Mouse (Mus musculus) lung, embryonic 15.5 days (tissue): ENCODE measurements around the gene Cir1. TPM values are rescaled to one million over a fixed set of nuclear protein-coding genes. Genes with fewer than 3 reads are reported as not detected.

Source experiments
- ATAC-seq: fragments of 200-750 bp; cut with Nextera tagmentation; 2 replicates; pipeline ENCODE4 v1.8.0; 2017; ENCODE audit warnings: moderate number of reproducible peaks, borderline replicate concordance; ENCODE audit not compliant: low FRiP score, low TSS enrichment; ENCODE audit errors: extremely low read depth
- H3K27ac ChIP-seq: fragments of 300-500 bp; sonication (generic); 2 replicates; pipeline ENCODE4 v1.5.1; 2015; ENCODE audit warnings: moderate library complexity, mild to moderate bottlenecking, inconsistent platforms
- H3K27me3 ChIP-seq: fragments of 300-500 bp; sonication (generic); 2 replicates; pipeline ENCODE4 v1.6.1; 2015; ENCODE audit warnings: inconsistent platforms
- H3K36me3 ChIP-seq: fragments of 300-500 bp; sonication (generic); 2 replicates; pipeline ENCODE4 v1.6.1; 2015; ENCODE audit warnings: inconsistent platforms
- H3K4me1 ChIP-seq: fragments of 300-500 bp; sonication (generic); 2 replicates; pipeline ENCODE4 v1.6.1; 2015; ENCODE audit warnings: inconsistent platforms
- H3K4me2 ChIP-seq: fragments of 300-500 bp; sonication (generic); 2 replicates; pipeline ENCODE4 v1.6.1; 2015; ENCODE audit warnings: inconsistent platforms, mild to moderate bottlenecking, moderate library complexity
- H3K4me3 ChIP-seq: fragments of 300-500 bp; sonication (generic); 2 replicates; pipeline ENCODE4 v1.5.1; 2015; ENCODE audit warnings: mild to moderate bottlenecking, inconsistent platforms
- H3K9ac ChIP-seq: fragments of 300-500 bp; sonication (generic); 2 replicates; pipeline ENCODE4 v1.6.1; 2015; ENCODE audit warnings: inconsistent platforms
- H3K9me3 ChIP-seq: fragments of 300-500 bp; sonication (generic); 2 replicates; pipeline ENCODE4 v1.6.1; 2016; ENCODE audit warnings: inconsistent platforms
- WGBS: fragments of 180-500 bp; shearing (Covaris S2); methylation state at CpG from one replicate; pipeline ENCODE4 v1.1.7; 2015; 5-methylcytosine and 5-hydroxymethylcytosine counted together
- polyA plus RNA-seq: library from polyadenylated mRNA; unstranded; fragments of >200 nt; fragmentation: Nextera tagmentation; extraction: Ambion mirVana; gene quantifications from 2 replicates; pipeline ENCODE4 v1.2.1, GENCODE M21; 2015

Cir1 gene
- polyA plus RNA-seq = 24.5 and 25.7 TPM in 2 replicates

DNA sequence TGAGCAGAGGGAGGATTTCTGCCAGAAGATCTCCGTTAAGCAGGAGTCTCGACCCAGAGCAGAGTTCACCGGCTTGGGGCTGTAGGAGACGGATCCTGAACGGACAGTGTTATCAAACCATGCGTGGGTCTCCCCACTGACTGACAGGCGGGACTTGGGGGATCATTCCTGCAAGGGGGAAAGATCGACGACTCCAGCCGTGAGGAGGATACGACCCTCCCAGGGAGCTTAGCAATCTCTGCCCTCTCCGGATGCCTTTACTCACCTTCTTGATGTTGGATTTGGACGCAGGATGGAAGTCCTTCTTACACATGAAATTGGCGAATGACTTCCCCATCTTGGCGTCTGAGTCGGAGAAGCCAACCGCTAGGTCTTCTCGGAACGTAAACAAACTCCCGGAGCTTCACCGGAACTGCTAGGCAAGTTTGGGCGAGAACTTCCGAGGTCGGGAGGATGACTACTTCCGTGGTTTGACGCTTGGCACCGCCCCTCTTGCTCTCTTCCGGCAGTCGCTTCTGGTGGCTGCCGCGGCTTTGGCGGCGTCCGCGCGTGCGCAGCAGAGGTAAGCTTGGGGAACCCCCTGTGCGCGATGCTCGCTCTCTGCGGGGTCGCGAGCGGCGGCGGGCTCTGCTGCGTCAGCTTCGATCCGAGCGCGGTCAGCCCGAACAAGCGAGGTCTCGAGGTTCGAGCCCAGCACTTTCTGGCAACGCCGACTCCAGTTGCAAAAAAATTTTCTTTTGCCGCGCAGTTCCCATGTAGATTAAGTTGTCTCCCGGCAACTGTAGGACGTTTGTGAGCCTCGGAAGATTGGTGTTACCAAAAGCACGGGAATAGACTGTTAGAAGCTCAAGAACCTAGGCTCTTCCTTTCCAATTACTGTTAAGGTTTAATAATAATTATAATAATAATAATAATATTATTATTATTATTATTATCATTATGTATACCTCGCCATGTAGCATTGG is at the start of gene Cir1, which contains the start of gene Scrn3:
Cir1 (minus strand) TSS at position 550 of the 965 bp plus-strand sequence.
Scrn3 (plus strand) TSS at position 450 of the 965 bp plus-strand sequence.
- Histone ChIP-seq H3K27me3 (no peaks in the 10 kb centered on the region), H3K27ac (peak within 1 kb of the TSS; percentile 90), H3K4me2 (peak within 1 kb of the TSS; percentile 78), H3K4me1 (peaks cover 17% of the 10 kb centered on the region), H3K36me3 (peaks cover 15% of the 10 kb centered on the region), H3K9me3 (no peaks in the 10 kb centered on the region), H3K9ac (peak within 1 kb of the TSS; percentile 82), H3K4me3 (peak within 1 kb of the TSS; percentile 86)
- under 1% methylated on average over 64 of the region's 64 CpGs for WGBS
- peak; percentile 97 for ATAC-seq

DNA sequence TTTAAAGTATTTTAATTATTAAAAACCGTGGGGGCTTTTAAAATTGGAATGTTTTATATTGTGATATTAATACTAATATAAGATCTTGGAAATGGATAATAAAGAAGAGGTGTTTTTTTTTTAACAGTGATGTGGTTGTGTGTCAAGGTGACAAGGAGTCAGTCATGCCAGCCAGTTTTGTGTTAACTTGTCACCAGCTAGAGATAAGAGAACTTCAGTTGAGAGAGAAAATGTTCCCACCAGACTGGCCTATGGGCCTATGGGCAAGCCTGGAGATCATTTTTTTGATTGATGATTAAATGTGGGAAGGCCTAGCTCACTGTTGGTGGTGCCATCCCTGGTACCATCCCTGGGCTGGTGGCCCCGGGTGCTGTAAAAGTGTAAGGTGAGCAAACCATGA is 48.0 kb upstream of the Cir1 start:
- H3K4me2 ChIP-seq = no peak overlapping the region
- no peaks in the 10 kb centered on the region for H3K36me3 ChIP-seq
- no peaks in the 10 kb centered on the region for H3K27me3 ChIP-seq
- no peaks in the 10 kb centered on the region for H3K4me1 ChIP-seq
- H3K4me3 ChIP-seq = no peak overlapping the region
- no peak overlapping the region for H3K27ac ChIP-seq
- no peak overlapping the region for H3K9ac ChIP-seq
- H3K9me3 ChIP-seq = no peaks in the 10 kb centered on the region
- ATAC-seq = no peak
- WGBS = 85% methylated on average over 2 of the region's 2 CpGs

DNA sequence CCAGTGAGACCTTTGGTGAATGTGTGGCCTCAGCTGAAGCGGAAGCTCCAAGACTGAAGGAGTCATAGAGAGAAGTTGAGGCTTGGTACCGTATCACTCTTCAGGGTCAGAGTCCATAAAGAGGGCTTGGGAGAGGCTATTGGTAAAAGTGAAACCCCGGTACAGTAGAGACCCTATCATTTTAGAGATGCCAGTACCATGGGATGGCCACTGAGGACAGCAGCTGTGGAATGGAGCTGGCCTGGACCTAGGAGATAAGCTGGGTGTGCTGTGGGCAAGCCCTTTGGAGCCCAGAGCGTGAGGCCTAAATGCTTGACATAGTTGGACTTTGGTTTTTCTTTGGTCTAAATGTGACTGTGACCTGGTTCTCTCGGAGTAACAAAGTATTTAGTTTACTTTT is 47.4 kb upstream of the Cir1 start:
- ATAC-seq = no peak
- no peak overlapping the region for H3K27ac ChIP-seq
- H3K36me3 ChIP-seq = no peaks in the 10 kb centered on the region
- H3K4me3 ChIP-seq = no peak overlapping the region
- WGBS = 85% methylated on average over 5 of the region's 5 CpGs
- H3K9ac ChIP-seq = no peak overlapping the region
- H3K4me1 ChIP-seq = no peaks in the 10 kb centered on the region
- H3K9me3 ChIP-seq = no peaks in the 10 kb centered on the region
- H3K4me2 ChIP-seq = no peak overlapping the region
- no peaks in the 10 kb centered on the region for H3K27me3 ChIP-seq

DNA sequence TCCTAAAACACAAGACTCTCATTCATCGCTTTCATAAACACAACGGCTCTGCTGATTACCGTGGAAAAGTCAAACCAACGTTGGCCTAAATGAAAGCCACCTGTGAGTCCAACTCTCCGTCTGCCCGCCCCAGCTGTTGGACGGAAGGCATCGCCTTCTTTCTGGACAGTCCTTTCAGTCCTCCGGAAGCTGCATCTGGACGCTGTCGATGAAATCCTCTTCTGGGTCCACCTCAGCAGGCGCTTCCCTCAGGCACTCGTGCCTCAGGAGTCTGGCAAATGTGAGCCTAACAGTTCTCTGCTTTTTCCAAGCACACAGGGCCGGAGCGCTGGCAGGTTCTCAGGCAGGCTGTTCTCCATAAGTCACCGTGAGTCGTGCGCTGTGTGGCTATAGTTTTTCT is 44.5 kb upstream of the Cir1 start:
- Histone ChIP-seq H3K36me3 (no peaks in the 10 kb centered on the region), H3K9ac (no peak overlapping the region), H3K27ac (no peak overlapping the region), H3K4me1 (peaks cover 2% of the 10 kb centered on the region; the same call in 1 of the 2 replicates), H3K9me3 (no peaks in the 10 kb centered on the region), H3K4me2 (no peak overlapping the region; the same call in 1 of the 2 replicates), H3K4me3 (no peak overlapping the region), H3K27me3 (no peaks in the 10 kb centered on the region)
- 50% methylated on average over 18 of the region's 18 CpGs for WGBS
- no peak for ATAC-seq

DNA sequence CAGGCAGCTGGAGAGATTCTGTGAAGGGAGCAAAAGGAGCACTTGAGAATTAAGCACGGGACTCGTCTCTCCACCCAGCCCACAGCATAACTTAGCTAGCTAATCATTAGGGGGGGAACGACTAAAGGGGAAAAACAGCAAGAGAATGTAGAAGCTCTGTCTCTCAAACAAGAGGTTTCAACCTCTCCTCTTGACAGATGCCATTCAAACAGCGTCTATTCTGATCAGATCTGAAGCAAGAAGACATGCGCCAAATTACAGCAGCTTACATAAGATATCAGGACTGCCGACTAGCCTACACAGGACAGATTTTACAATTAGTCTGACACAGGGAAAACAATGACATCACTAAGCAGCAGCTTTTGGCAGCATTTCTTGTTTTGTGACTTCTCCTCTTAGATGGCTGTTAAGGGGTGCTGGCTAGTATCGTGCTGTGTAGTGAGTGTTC is 39.5 kb upstream of the Cir1 start:
- Histone ChIP-seq H3K4me3 (no peak overlapping the region), H3K4me2 (peak overlapping the region; percentile 30), H3K36me3 (no peaks in the 10 kb centered on the region), H3K4me1 (peaks cover 5% of the 10 kb centered on the region; the same call in 1 of the 2 replicates), H3K27ac (0 out of 2 replicates have a peak overlapping the region, but pooled peaks have one; percentile 15), H3K9ac (no peak overlapping the region), H3K9me3 (no peaks in the 10 kb centered on the region), H3K27me3 (no peaks in the 10 kb centered on the region)
- 22% methylated on average over 7 of the region's 7 CpGs for WGBS
- ATAC-seq = peak; percentile 57; the same call in 1 of the 2 replicates

DNA sequence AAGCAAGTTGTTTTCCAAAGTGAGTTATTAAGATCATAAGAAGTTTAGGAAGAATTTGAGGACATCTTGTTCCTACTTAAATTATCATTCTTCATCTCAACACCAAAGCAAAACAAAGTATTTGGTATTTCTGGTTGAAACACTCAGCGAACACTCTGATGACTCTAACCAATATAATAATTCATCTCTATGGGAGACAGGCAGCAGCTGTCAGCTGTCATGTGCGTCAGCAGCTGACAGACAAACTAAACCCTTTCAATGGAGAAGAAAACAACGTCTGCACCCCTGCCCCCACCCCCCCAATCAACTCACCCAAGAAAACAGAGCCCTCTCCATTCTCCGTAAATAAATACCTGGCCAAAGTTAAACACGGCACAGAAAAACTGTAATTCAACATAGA is 39.0 kb upstream of the Cir1 start:
- Histone ChIP-seq H3K36me3 (no peaks in the 10 kb centered on the region), H3K4me3 (no peak overlapping the region), H3K4me2 (peak overlapping the region; percentile 30), H3K27ac (0 out of 2 replicates have a peak overlapping the region, but pooled peaks have one; percentile 15), H3K9ac (no peak overlapping the region), H3K27me3 (no peaks in the 10 kb centered on the region), H3K9me3 (no peaks in the 10 kb centered on the region), H3K4me1 (peaks cover 5% of the 10 kb centered on the region; the same call in 1 of the 2 replicates)
- no peak for ATAC-seq
- 23% methylated on average over 5 of the region's 5 CpGs for WGBS

DNA sequence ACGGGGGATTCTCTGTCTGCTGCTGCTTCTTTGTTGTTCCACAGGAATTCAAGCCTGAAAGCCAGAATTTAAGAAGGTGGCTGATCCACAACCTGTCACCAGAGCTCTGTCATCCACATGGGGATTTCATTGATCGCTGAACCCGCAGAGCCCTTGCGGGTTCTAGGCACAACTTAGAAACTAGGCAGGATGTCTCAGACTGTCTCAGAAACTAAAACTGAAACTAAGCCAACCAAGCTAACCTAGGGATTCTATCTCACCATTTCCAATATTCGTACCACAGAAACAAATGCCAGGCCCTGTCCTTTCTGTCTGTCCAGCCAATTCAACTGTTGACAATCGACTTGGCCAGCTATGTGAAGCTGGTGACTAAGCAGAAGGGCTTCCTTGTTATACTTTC is 35.7 kb upstream of the Cir1 start:
- ATAC-seq = no peak
- H3K9me3 ChIP-seq = no peaks in the 10 kb centered on the region
- no peaks in the 10 kb centered on the region for H3K36me3 ChIP-seq
- WGBS = 71% methylated on average over 6 of the region's 6 CpGs
- no peak overlapping the region for H3K27ac ChIP-seq
- no peaks in the 10 kb centered on the region for H3K27me3 ChIP-seq
- H3K4me1 ChIP-seq = peaks cover 11% of the 10 kb centered on the region; the same call in 1 of the 2 replicates
- no peak overlapping the region for H3K9ac ChIP-seq
- H3K4me3 ChIP-seq = no peak overlapping the region
- H3K4me2 ChIP-seq = peak overlapping the region; percentile 1; the same call in 1 of the 2 replicates

DNA sequence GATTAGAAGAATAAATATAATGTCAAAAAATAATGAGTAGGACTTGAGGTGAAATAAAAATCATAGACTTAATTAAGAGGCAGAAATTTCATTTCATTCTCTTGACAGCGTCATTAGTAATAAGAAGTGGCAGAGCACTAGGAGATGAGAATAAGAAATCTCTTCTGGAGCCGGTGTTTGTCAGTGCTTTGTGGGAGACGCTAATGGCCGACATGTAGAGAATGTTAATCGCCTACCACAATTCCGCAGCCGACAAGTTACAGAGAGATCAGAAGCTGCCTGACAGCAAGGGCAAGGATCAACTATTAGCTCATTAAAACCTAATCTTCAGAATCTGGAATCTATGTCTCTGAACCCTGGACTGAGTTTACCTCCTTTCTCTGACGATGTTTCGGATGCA is 35.3 kb upstream of the Cir1 start:
- no peaks in the 10 kb centered on the region for H3K9me3 ChIP-seq
- peaks cover 11% of the 10 kb centered on the region; the same call in 1 of the 2 replicates for H3K4me1 ChIP-seq
- WGBS = 47% methylated on average over 9 of the region's 9 CpGs
- no peaks in the 10 kb centered on the region for H3K36me3 ChIP-seq
- no peak for ATAC-seq
- H3K4me2 ChIP-seq = peak overlapping the region; percentile 1; the same call in 1 of the 2 replicates
- no peaks in the 10 kb centered on the region for H3K27me3 ChIP-seq
- no peak overlapping the region for H3K9ac ChIP-seq
- H3K4me3 ChIP-seq = no peak overlapping the region
- no peak overlapping the region for H3K27ac ChIP-seq

DNA sequence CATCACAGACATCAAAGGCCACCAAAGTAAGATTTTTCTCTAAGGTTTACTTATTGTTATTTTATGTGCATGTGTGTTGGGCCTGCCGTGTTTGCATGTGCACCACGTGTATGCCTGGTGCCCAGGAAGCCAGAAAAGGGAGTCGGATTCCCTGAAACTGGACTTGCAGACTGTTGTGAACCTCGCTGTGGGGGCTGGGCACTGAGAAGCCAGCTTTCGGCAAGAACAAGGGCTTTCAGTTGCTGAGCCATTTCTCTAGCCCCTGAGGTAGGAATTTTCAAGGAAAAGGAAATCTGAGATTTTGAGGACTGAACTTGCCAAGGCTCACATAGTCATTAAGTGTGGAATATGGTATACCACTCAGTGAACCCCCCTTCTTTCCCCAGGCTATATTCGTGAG is 34.6 kb upstream of the Cir1 start:
- no peak overlapping the region for H3K9ac ChIP-seq
- H3K36me3 ChIP-seq = no peaks in the 10 kb centered on the region
- H3K9me3 ChIP-seq = no peaks in the 10 kb centered on the region
- H3K27ac ChIP-seq = no peak overlapping the region
- WGBS = 62% methylated on average over 6 of the region's 6 CpGs
- H3K4me3 ChIP-seq = no peak overlapping the region
- H3K4me2 ChIP-seq = no peak overlapping the region
- peaks cover 11% of the 10 kb centered on the region; the same call in 1 of the 2 replicates for H3K4me1 ChIP-seq
- no peak for ATAC-seq
- H3K27me3 ChIP-seq = no peaks in the 10 kb centered on the region

DNA sequence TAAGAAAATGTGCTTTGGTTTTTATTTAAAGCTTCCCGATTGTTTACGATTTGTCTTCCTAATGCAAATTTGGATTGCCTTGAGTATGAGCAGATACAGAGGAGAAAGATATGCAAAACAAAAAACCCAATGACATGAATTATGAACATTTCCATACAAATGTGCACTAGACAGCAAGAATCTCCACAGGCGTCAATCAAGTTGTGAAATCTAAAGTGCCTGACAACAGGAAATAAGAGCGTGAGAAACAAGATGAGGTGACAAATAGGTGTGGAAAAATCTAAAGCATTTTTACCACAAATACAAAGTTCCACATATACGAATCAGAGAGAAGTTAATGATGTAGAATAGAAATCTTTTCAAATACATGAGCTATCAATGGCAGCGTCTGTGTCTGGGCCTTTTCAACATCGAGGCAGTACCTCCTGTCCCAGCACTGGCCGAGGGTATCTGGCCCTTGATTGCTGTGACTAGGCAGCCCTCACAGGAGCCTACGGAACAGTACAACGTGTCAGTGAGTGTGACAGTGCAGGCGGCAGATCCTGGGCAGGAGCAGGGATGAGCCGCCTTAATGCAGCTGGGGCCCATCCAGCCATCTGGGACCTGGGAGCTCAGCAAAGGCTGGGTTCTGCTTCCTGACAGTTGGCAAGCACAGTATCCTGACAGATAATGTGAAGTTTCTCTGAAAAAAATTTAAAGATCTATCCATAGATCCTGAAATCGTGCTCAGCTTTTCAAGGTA is 34.0 kb upstream of the Cir1 start:
- Histone ChIP-seq H3K27me3 (no peaks in the 10 kb centered on the region), H3K36me3 (no peaks in the 10 kb centered on the region), H3K9ac (no peak overlapping the region), H3K4me3 (no peak overlapping the region), H3K27ac (no peak overlapping the region), H3K9me3 (no peaks in the 10 kb centered on the region), H3K4me2 (no peak overlapping the region), H3K4me1 (peaks cover 6% of the 10 kb centered on the region; the same call in 1 of the 2 replicates)
- 54% methylated on average over 13 of the region's 13 CpGs for WGBS
- no peak for ATAC-seq

DNA sequence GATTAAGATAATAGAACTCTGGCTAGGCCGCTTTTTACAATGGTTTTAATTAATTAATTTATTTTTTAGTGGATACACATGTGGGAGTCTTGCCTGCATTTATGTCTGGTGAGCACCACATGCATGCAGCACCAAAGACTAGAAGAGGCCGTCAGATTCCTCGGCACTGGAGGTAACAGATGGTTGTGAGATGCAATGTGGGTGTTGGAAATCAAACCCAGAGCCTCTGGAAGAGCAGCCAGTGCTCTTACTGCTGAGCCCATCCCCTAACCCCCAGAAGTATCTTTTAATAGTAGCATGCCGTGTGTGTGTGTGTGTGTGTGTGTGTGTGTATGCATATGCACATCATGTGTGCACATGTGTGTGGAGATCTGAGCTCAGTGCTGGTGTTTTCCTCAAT is 32.7 kb upstream of the Cir1 start:
- H3K9me3 ChIP-seq = no peaks in the 10 kb centered on the region
- no peaks in the 10 kb centered on the region for H3K36me3 ChIP-seq
- no peaks in the 10 kb centered on the region for H3K27me3 ChIP-seq
- no peak overlapping the region for H3K4me2 ChIP-seq
- no peak for ATAC-seq
- peaks cover 6% of the 10 kb centered on the region; the same call in 1 of the 2 replicates for H3K4me1 ChIP-seq
- H3K9ac ChIP-seq = no peak overlapping the region
- WGBS = 89% methylated on average over 4 of the region's 4 CpGs
- no peak overlapping the region for H3K4me3 ChIP-seq
- H3K27ac ChIP-seq = no peak overlapping the region
